Mouse (Mus musculus) liver, embryonic 14.5 days (tissue): ENCODE measurements around the gene St8sia1.

Source experiments
- CTCF ChIP-seq: IDR thresholded peaks from 2 replicates; pipeline ENCODE4 v1.5.1; 2016; ENCODE audit warnings: antibody characterized with exemption, low read depth, control low read depth
- EP300 ChIP-seq: IDR thresholded peaks from 2 replicates; pipeline ENCODE4 v1.6.1; 2016; ENCODE audit warnings: antibody characterized with exemption, low read depth

GRCm38 (mm10) chr6:142993705-142994698 lies 29.8 kb upstream of the St8sia1 start:
- no peak for TF ChIP-seq CTCF
- TF ChIP-seq EP300 = no peak
